Mouse (Mus musculus) MN1 (cell line): Measurements from ENCODE around the gene Cog5.

Experiments
- DNase-seq: peaks from one replicate; pipeline ENCODE4 v3.0.0-alpha.2; 2016; ENCODE audit warnings: low spot score

Gene Cog5

GRCm38 (mm10) chr12:31892771-31893170 lies 238.1 kb downstream of the Cog5 start:
- no peak for DNase-seq

GRCm38 (mm10) chr12:31895095-31895734 lies 240.5 kb downstream of the Cog5 start:
- DNase-seq, result no peak

GRCm38 (mm10) chr12:31895888-31896287 lies 241.2 kb downstream of the Cog5 start:
- no peak for DNase-seq

- DNase-seq, result no peak
These were observed 241.6 kb downstream of the Cog5 start for GRCm38 (mm10) chr12:31896295-31896694.

- peak; percentile 40 for DNase-seq
These were observed 242.3 kb downstream of the Cog5 start for GRCm38 (mm10) chr12:31896986-31897385.

GRCm38 (mm10) chr12:31897456-31897855 lies 242.8 kb downstream of the Cog5 start:
- no peak for DNase-seq

- DNase-seq, result no peak
These were observed 245.8 kb downstream of the Cog5 start for GRCm38 (mm10) chr12:31900391-31900914.

- no peak for DNase-seq
These were observed 251.3 kb downstream of the Cog5 start for GRCm38 (mm10) chr12:31905696-31906551.

GRCm38 (mm10) chr12:31907436-31907835 lies 252.8 kb downstream of the Cog5 start:
- no peak for DNase-seq

- DNase-seq, result no peak
These were observed 258.4 kb downstream of the Cog5 start for GRCm38 (mm10) chr12:31912966-31913551.

- DNase-seq, result peak; percentile 76
These were observed 258.9 kb downstream of the Cog5 start for GRCm38 (mm10) chr12:31913614-31914013.

GRCm38 (mm10) chr12:31916691-31917090 lies 262.0 kb downstream of the Cog5 start:
- no peak for DNase-seq

- DNase-seq, result no peak
These were observed 262.6 kb downstream of the Cog5 start for GRCm38 (mm10) chr12:31917245-31917644.

GRCm38 (mm10) chr12:31920464-31921405 lies 266.1 kb downstream of the Cog5 start:
- DNase-seq, result no peak

- DNase-seq, result no peak
These were observed 269.5 kb downstream of the Cog5 start for GRCm38 (mm10) chr12:31924135-31924534.

GRCm38 (mm10) chr12:31925343-31925742 lies 270.7 kb downstream of the Cog5 start:
- no peak for DNase-seq

- DNase-seq, result peak; percentile 81
These were observed 272.0 kb downstream of the Cog5 start for GRCm38 (mm10) chr12:31926661-31927061.

GRCm38 (mm10) chr12:31928498-31928897 lies 273.8 kb downstream of the Cog5 start:
- DNase-seq, result no peak

GRCm38 (mm10) chr12:31931818-31932217 lies 277.1 kb downstream of the Cog5 start:
- no peak for DNase-seq

GRCm38 (mm10) chr12:31936657-31937300 lies 282.1 kb downstream of the Cog5 start:
- peak; percentile 65 for DNase-seq

GRCm38 (mm10) chr12:31937613-31938012 lies 282.9 kb downstream of the Cog5 start:
- DNase-seq, result no peak
